Mouse (Mus musculus) 3134 (cell line): ENCODE results near the gene U2af2.
A peak's percentile ranks its signal among the peaks of the same experiment; 100 is the strongest.

Experiments used
- DNase-seq: peaks from one replicate; pipeline ENCODE4 v3.0.0-alpha.2; 2011; ENCODE audit warnings: low spot score; ENCODE audit not compliant: insufficient read length; ENCODE audit errors: extremely low read depth

Gene U2af2

DNA sequence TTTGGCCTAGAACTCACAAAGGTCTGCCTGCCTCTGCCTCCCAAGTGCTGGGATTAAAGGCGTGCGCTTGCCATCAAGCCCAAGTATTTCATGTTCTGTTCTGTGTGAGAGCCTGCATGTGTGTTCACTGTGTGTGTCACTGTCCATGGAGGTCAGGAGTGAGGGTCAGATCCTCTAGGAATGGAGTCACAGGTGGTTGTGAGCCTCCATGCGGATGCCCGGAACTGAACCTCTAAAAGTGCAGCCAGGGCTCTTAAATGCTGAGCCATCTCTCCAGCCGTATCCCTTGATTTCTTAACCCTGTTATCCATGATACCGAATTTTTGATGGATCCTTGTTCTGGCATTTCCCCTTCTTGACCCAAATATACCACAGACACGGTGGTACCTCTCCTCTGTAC lies 24.9 kb upstream of the U2af2 start:
- DNase-seq = no peak

- DNase-seq = no peak
Measured at GRCm38 (mm10) chr7:5037467-5037866, 24.5 kb upstream of the U2af2 start.

DNA sequence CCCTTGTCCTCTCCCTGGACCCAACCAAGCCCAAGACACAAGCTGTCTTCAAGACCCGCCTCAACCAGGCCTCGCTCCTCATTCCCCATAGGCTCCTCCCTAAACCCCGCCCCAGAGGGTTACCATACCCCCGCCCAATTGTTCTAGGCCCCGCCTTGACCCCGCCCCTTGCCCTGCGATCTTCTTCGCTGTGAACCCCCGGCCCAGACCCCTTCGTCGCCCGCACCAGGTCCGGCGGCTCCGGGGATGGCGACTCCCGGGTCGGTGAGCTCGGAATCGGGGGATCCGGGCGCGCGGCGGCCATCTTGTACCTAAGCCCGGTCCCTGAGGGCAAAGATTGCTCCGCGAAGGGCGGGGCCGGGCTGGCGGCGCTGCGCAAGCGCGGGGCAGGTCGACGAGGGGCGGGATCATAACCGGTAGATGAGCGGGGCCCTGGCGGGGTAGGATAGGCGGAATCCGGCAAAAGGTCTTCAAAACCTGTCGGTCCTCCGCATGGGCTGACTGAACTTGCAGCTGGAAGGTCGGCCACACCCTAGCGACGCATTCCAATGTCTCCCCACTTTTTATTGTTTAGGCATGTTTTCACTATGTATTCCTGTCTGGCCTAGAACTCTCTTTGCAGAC lies 23.7 kb upstream of the U2af2 start, which contains the start of gene Zfp784:
TSS of gene Zfp784 (minus strand) at position 338 of the 624 bp plus-strand sequence.
- DNase-seq = peak; percentile 96

- no peak for DNase-seq
Measured at GRCm38 (mm10) chr7:5038940-5039339, 23.0 kb upstream of the U2af2 start.

GRCm38 (mm10) chr7:5044981-5045380 lies 17.0 kb upstream of the U2af2 start:
- DNase-seq = no peak

DNA sequence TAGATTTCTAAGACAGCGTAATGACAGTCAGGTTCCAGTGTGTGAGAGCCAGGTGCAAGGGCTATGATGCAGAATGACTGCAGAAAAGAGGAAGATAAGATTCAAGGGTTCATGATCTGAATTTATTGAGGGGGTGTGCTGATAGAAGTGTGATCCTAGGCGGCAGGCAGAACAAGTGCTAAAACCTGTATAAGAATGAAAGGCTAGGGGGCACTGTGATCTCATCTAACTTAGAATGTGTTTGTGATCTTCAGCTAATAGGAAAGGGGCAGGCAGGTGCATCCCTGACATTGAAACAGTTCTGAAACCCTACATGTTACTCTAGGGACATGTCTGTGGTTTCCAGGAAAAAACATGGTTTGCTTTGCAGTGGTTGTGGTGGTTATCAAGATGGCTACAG lies 15.8 kb upstream of the U2af2 start:
- DNase-seq = no peak

DNA sequence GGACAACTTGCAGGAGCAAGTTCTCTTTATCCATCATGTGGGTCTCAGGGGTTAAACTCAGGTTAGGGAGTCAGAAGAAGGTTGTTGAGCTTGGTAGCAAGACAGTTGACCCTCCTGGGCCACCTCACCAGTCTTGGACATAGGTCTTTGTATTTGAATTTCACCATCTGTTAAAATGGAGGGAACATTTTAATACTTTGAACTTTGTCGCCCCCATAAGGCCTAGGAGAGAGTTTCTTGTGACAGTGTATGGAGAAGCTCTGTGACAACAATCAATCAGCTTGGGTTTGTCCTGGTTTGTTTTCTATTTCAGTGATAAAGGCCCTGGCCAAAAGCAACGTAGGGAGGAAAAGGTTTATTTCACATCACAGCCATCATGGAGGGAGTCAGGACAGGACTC lies 14.6 kb upstream of the U2af2 start:
- DNase-seq = no peak

DNA sequence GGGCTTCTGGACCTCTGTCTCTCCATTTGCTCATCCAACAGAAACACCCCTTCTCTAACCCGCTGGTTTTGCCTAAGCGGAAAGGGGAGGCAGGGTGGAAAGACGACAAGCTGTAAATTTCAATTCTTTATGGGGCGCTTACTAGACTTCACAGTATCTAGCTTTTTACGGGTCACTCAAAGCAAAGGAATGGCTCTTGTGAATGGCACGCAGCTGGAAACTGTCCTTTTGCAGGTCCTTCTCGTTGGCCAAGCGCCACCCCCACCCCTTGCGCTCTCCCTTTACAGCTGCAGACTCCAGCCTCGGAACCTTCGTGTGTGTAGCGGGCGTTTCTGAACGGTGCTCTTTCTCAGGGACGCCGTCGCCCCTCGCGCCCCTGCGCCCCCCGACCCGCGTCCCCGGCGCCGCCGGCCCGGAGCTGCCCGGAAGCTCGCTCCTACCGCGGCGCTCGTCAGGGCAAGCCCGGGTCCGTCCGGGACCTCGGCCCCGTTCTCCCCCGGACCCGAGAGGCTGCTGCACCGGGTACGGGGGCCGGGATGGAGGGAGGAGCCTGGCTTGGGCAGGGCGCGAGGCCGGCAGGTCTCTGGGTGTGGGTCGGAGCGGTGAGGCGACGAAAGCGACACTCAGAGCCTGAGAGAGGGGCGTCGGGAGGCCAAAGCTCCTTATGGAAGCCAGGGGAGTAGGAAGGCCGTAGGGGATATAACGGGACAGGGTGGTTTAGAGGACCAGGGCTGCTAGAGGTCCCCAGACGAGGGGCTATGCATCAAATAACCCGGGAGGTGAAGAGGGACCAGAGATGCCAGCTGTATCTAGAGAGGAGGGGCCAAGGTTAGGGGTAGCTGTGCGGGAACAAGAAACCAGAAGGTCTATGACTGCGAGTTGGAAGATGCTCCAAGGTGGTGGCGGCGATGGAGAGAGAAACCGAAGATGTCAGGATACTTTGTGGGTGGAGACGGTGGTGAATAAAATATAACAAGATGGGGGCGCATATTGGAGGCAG lies 10.4 kb upstream of the U2af2 start, which contains the start of gene Zfp580:
TSS of gene Zfp580 (plus strand) at position 346 of the 1,000 bp plus-strand sequence.
- DNase-seq = peak; percentile 79

- no peak for DNase-seq
Measured at GRCm38 (mm10) chr7:5052438-5052837, 9.5 kb upstream of the U2af2 start.

GRCm38 (mm10) chr7:5052931-5053343 lies 9.0 kb upstream of the U2af2 start:
- DNase-seq = no peak

DNA sequence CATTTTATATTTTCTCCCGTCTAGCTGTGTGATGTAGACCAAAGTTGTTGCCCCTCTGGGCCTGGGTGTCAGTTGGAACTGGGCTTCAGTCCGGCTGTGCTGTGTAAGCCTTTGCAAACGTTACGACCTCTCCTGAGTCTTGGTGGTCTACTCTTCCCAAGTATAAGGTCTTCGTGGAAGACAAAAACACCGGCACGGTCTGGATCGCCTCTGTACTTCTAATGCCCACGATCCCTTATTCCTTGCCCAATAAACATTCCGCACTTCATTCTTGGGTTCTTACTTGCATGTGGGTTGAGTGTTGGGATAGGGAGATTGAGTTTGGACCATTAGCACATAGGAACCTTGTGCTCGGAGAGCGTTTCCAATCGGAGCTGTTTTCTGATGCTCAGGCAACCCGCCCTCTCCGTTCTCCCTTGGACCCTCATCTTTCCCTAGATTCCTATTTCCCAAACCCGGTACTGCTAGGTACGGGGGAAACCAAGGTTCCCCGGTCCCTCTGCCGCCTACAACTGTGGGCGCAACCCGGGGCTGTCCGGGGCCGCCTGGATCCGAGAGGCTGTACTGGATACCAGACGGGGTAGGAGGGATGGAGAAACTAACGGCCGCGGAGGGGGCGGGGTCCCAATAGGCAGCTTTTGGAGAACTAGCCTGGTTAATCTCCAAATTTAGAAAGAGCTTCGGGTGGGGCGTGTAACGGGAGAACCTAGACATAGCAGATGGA lies 8.3 kb upstream of the U2af2 start:
- no peak for DNase-seq

DNA sequence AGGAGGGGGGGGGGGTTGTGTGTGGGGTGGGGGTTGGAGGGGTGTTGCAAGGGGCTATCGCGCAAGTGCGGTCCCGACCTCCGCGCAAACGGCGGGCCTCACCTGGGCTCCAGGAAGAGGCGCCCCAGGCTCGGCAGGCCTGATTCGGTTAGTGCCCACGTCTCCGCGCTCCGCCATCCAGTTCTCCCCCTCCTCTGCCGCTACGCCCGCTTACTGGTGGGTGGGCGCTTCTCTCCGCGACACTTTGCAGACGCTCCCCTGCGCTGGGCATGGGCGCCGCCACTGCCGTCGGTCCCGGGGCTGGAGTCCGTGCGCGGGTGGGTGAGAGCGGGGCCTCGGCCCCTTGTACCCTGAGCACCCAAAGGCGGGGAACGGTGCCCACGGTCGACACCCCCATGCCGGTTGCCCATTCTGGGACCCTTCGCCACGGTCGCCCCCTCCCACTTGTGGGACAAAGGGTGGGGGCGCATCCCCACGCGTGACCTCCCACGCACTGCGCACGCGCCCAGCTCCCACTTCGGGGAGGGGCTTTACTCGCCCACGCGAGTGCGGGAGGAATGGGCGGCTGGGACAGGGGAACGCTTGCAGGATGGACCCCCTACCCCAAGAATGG lies 5.2 kb upstream of the U2af2 start:
- DNase-seq = no peak

- no peak for DNase-seq
Measured at GRCm38 (mm10) chr7:5057381-5057780, 4.6 kb upstream of the U2af2 start.

- no peak for DNase-seq
Measured at GRCm38 (mm10) chr7:5057804-5058203, 4.1 kb upstream of the U2af2 start.

DNA sequence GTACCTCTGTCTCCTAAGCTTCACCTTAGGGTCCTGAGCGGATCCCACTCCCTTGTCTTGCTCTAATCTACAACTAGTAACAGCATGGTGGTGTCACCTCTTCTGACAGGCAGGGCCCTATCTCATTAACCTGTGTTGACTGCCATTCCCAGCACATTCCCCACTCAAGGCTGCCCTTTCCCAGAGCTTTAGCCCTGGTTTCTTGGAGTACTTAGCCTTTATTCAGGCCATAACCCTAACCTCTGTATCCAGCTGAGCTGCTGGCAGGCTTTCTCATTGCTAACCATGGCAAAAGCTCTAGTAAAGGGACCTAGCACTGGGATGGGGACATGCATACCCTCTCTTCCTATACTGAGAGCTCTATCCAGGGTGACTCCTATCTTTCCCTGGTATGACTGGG lies 3.3 kb upstream of the U2af2 start:
- no peak for DNase-seq

- DNase-seq = no peak
Measured at GRCm38 (mm10) chr7:5059421-5059820, 2.5 kb upstream of the U2af2 start.

- DNase-seq = peak; percentile 83
Measured at GRCm38 (mm10) chr7:5060239-5060731, 1.7 kb upstream of the U2af2 start.

DNA sequence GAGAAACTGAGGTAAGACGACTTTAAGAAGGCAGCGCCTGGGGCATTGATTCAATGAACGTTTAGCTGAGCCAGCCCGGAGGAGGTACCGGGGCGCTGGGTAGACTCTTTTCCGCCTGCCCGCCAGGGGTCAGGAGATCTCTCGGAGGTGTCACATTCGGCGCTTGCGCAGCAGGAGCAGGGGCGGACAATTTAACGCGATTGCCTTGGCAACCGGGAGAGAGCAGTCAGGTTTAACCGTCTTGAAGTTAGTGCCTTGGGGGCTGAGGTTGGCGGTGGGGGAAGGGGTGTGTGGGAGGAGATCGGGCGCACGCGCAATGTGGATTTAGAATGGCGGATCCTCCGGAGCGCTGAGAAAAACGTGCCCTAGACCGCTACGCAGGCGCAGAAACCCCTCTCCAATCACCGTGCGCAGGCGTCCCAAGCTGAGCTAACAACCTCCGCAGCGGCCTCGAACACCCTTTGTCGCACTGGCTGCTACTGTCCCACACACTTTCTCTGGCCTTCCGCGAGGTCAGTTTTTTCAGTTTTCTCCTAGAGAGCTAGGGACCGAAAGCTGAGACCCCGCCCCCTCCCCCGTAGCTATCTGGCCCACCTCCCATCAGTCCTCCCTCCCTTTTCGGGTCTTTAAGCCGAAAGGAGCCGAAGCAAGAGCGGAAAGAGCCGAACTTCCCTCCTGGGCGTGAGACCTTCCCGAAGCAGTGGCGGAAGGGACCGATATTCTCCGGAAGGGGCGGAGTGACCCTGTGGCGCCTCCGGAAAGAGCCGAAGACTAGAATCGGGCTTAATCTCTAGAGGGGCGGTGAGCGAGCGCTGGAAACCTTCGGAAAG lies 784 bp upstream of the U2af2 start:
- DNase-seq = peak; percentile 94

DNA sequence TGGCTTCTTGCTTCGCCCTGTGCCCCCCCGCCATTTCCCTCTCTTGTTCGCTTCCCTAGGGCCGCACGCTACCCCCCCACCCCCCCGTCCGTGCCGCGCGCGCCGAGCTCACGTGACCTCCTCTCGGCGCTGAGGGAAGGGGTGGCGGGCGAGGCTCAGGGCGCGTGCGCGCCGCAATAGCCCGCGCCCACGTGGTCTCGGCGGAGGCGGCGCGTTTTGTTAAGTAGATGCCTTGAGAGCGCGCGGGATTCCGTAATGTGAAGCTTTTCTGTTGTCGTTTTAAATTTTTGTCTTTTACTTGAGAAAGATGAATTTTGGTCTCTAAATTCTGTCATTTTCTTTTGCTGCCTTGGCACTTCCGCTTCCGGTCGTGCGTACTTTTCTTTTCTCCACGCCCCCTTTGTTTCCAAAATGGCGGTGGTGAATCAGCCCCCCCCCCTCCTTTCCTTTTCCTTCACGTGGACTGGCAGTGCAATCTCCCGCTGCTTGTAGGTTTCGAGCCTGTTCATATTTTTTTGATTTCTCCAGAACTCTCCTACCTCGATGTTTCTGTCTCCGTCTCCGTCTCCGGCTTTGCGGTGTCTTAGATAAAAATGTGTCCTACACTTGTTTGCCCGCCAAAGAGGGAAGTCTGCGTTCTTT lies 538 bp downstream of the U2af2 start:
- peak; percentile 90 for DNase-seq
